Mouse (Mus musculus) lung, postnatal 0 days (tissue): ENCODE measurements around the gene Pafah2.

ENCODE experiments used
- CTCF ChIP-seq: IDR thresholded peaks from 2 replicates; pipeline ENCODE4 v1.5.1; 2016; ENCODE audit warnings: antibody characterized with exemption, mild to moderate bottlenecking
- EP300 ChIP-seq: IDR thresholded peaks from 2 replicates; pipeline ENCODE4 v1.6.1; 2016; ENCODE audit warnings: antibody characterized with exemption, mild to moderate bottlenecking, control low read depth

DNA sequence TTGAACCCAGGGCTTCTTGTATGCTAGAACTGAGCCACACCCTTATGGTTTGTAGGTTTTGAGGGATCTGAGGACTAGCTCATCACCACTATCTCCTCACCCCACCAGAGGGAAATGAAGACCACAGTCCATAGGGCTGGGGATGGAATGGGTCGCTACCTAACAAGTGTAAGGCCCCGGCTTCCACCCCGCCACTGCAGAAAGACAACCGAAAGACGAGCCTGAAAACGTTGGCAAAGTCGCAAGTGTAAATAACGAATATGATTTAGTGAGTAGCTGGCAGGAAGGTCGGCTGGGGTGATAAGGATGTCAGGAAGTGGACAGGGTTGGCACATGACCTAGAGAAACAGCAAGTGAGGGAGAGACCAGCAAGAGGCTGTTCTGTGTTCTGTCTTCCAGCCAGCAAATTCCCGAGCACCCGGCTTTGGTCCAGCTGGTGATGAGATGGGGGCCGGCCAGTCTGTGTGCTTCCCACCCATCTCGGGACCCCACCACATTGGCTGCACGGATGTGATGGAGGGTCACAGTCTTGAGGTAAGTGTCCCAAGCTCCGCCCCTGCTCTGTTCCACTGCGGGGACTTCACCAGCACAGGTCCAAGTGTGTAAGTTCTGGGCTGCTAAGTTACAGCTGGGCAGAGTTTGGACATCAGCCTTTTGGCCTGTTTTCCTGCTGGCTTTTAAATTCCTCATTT lies 6.6 kb downstream of the Pafah2 start:
- TF ChIP-seq CTCF (0 out of 2 replicates have a peak, but pooled peaks have one; percentile 6), EP300 (no peak)
